Mouse (Mus musculus) embryo, embryonic 9.5 days (tissue): ENCODE results near the gene B3gnt3.

Experiments
- DNase-seq: peaks from one replicate; pipeline ENCODE4 v3.0.0-alpha.2; 2017; ENCODE audit errors: extremely low spot score

Gene B3gnt3

GRCm38 (mm10) chr8:71678216-71678615 lies 23.4 kb downstream of the B3gnt3 start:
- no peak for DNase-seq

- DNase-seq = no peak
Observed at GRCm38 (mm10) chr8:71677555-71677954, 24.0 kb downstream of the B3gnt3 start.

- no peak for DNase-seq
Observed at GRCm38 (mm10) chr8:71676803-71677202, 24.8 kb downstream of the B3gnt3 start.

- peak; percentile 57 for DNase-seq
Observed at GRCm38 (mm10) chr8:71676020-71676741, 25.4 kb downstream of the B3gnt3 start, which contains the start of gene Jak3. TSS of gene Jak3 (plus strand) at chr8:71676296.

- DNase-seq = no peak
Observed at GRCm38 (mm10) chr8:71675456-71676019, 26.1 kb downstream of the B3gnt3 start.

GRCm38 (mm10) chr8:71674071-71674470 lies 27.5 kb downstream of the B3gnt3 start:
- no peak for DNase-seq

- no peak for DNase-seq
Observed at GRCm38 (mm10) chr8:71672168-71672735, 29.3 kb downstream of the B3gnt3 start.

GRCm38 (mm10) chr8:71671549-71671965 lies 30.0 kb downstream of the B3gnt3 start, which contains the start of gene Unc13a:
TSS of gene Unc13a (minus strand) at chr8:71671757.
- DNase-seq = peak; percentile 89

- peak; percentile 76 for DNase-seq
Observed at GRCm38 (mm10) chr8:71670621-71671548, 30.7 kb downstream of the B3gnt3 start.

- no peak for DNase-seq
Observed at GRCm38 (mm10) chr8:71670198-71670597, 31.4 kb downstream of the B3gnt3 start.

- no peak for DNase-seq
Observed at GRCm38 (mm10) chr8:71668220-71668975, 33.2 kb downstream of the B3gnt3 start.

- DNase-seq = no peak
Observed at GRCm38 (mm10) chr8:71667256-71667655, 34.3 kb downstream of the B3gnt3 start.

GRCm38 (mm10) chr8:71666855-71667254 lies 34.7 kb downstream of the B3gnt3 start:
- no peak for DNase-seq

- peak; percentile 96 for DNase-seq
Observed at GRCm38 (mm10) chr8:71665331-71666130, 36.1 kb downstream of the B3gnt3 start.

- peak; percentile 81 for DNase-seq
Observed at GRCm38 (mm10) chr8:71660325-71661120, 41.1 kb downstream of the B3gnt3 start.

- DNase-seq = no peak
Observed at GRCm38 (mm10) chr8:71659751-71660150, 41.8 kb downstream of the B3gnt3 start.

- DNase-seq = no peak
Observed at GRCm38 (mm10) chr8:71658515-71659049, 43.0 kb downstream of the B3gnt3 start.

GRCm38 (mm10) chr8:71657816-71658215 lies 43.8 kb downstream of the B3gnt3 start:
- no peak for DNase-seq

GRCm38 (mm10) chr8:71654600-71654999 lies 47.0 kb downstream of the B3gnt3 start:
- peak; percentile 66 for DNase-seq
